Mouse (Mus musculus) midbrain, embryonic 14.5 days (tissue): ENCODE data around the gene Gm47995. TPM values are rescaled to one million over a fixed set of nuclear protein-coding genes. Genes with fewer than 3 reads are reported as not detected.

Source experiments
- ATAC-seq: fragments of 200-750 bp; cut with Nextera tagmentation; 2 replicates; pipeline ENCODE4 v1.8.0; 2017; ENCODE audit warnings: moderate number of reproducible peaks, moderate library complexity; ENCODE audit not compliant: low FRiP score, low TSS enrichment
- DNase-seq: peaks from one replicate; pipeline ENCODE4 v3.0.0-alpha.2; 2015
- H3K27ac ChIP-seq: fragments of 300-500 bp; sonication (generic); replicated peaks from 2 replicates; pipeline ENCODE4 v1.5.1; 2014; ENCODE audit warnings: mild to moderate bottlenecking, low read depth, low read length, moderate library complexity
- H3K27me3 ChIP-seq: fragments of 300-500 bp; sonication (generic); 2 replicates; pipeline ENCODE4 v1.6.1; 2014; ENCODE audit warnings: low read length, control low read depth, mixed read lengths; ENCODE audit not compliant: control insufficient read depth, insufficient read depth
- H3K36me3 ChIP-seq: fragments of 300-500 bp; sonication (generic); 2 replicates; pipeline ENCODE4 v1.6.1; 2014; ENCODE audit warnings: low read length, control low read depth; ENCODE audit not compliant: control insufficient read depth, insufficient read depth
- H3K4me1 ChIP-seq: fragments of 300-500 bp; sonication (generic); 2 replicates; pipeline ENCODE4 v1.6.1; 2014; ENCODE audit warnings: mild to moderate bottlenecking, antibody characterized with exemption, low read length, control low read depth; ENCODE audit not compliant: control insufficient read depth, insufficient read depth
- H3K4me2 ChIP-seq: fragments of 300-500 bp; sonication (generic); 2 replicates; pipeline ENCODE4 v1.6.1; 2014; ENCODE audit warnings: mild to moderate bottlenecking, low read length, moderate library complexity
- H3K4me3 ChIP-seq: fragments of 300-500 bp; sonication (generic); replicated peaks from 2 replicates; pipeline ENCODE4 v1.5.1; 2014; ENCODE audit warnings: low read depth, low read length
- H3K9ac ChIP-seq: fragments of 300-500 bp; sonication (generic); replicated peaks from 2 replicates; pipeline ENCODE4 v1.6.1; 2014; ENCODE audit warnings: mild to moderate bottlenecking, low read length, moderate library complexity
- H3K9me3 ChIP-seq: fragments of 300-500 bp; sonication (generic); 2 replicates; pipeline ENCODE4 v1.6.1; 2016; ENCODE audit warnings: low read length, control low read depth, mixed read lengths; ENCODE audit not compliant: control insufficient read depth
- WGBS: fragments of 180-500 bp; shearing (Covaris S2); extraction: QIAGEN DNeasy Blood & Tissue Kit; methylation state at CpG from one replicate; pipeline ENCODE4 v1.1.7; 2014; 5-methylcytosine and 5-hydroxymethylcytosine counted together
- polyA plus RNA-seq: library from polyadenylated mRNA; unstranded; fragments of >200 nt; fragmentation: Nextera tagmentation; extraction: Ambion mirVana; gene quantifications from 2 replicates; pipeline ENCODE4 v1.2.1, GENCODE M21; 2014

Gene Gm47995
- polyA plus RNA-seq, 1 experiment from 2014 or later: not detected

- H3K4me3 ChIP-seq: no peak overlapping the region
- no peaks in the 10 kb centered on the region for H3K9me3 ChIP-seq
- no peak overlapping the region for H3K4me2 ChIP-seq
- no peak for ATAC-seq
- no peak for DNase-seq
- 95% methylated on average over 2 of the region's 2 CpGs for WGBS
- no peak overlapping the region for H3K9ac ChIP-seq
- no peaks in the 10 kb centered on the region for H3K27me3 ChIP-seq
- no peak overlapping the region for H3K27ac ChIP-seq
- peaks cover 6% of the 10 kb centered on the region; the same call in 1 of the 2 replicates for H3K4me1 ChIP-seq
- H3K36me3 ChIP-seq: no peaks in the 10 kb centered on the region
Measured at GRCm38 (mm10) chr1:151158857-151159510, 39.3 kb upstream of the Gm47995 start.

- ATAC-seq (no peak), DNase-seq (no peak)
- H3K4me2 ChIP-seq: no peak overlapping the region
- H3K9me3 ChIP-seq: no peaks in the 10 kb centered on the region
- no peak overlapping the region for H3K9ac ChIP-seq
- no peak overlapping the region for H3K4me3 ChIP-seq
- WGBS: 31% methylated on average over 8 of the region's 8 CpGs
- no peaks in the 10 kb centered on the region for H3K27me3 ChIP-seq
- no peak overlapping the region for H3K27ac ChIP-seq
- no peaks in the 10 kb centered on the region for H3K36me3 ChIP-seq
- H3K4me1 ChIP-seq: peaks cover 18% of the 10 kb centered on the region
Measured at GRCm38 (mm10) chr1:151166031-151166430, 32.2 kb upstream of the Gm47995 start.

DNA sequence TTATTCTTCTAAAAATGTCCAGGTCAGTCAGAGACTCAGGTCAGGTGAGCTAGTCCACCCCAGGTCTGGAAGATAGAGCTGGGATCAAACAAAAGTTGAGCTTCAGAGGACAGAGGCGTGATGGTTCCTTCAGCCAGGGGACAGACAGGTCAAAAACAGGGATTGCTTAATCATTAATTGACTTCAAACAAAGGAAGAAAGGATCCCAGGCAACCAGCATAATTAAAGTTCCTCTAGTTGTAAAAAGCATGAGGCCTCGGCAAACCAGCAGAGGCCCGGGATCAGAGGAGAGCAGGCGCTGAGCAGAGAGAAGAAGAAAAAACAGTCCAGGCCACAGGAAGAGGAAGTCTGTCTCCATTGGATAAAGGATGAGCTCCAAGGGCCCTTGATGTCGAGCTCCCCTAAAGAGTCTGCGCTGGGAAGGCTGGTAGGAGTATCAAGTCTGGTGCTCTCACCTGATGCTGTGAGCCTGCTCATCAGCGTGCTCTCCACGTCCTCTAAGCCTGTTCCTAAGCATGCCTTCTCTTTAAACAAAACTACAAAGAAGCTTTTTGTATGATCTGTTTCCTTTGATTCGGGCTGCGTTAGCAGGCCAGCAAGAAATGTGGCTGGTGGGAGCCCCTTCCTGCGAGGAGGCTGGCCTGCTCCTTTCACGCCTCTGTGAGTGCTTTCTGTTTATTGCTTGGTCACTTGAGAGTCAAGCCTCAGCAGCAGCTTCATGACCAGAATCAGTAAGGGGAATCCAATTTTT lies 30.8 kb upstream of the Gm47995 start:
- H3K4me1 ChIP-seq: peaks cover 18% of the 10 kb centered on the region
- H3K4me2 ChIP-seq: peak overlapping the region; percentile 13; the same call in 1 of the 2 replicates
- H3K27ac ChIP-seq: peak overlapping the region; percentile 27; the same call in 1 of the 2 replicates
- ATAC-seq (peak; percentile 69), DNase-seq (peak; percentile 71)
- H3K36me3 ChIP-seq: no peaks in the 10 kb centered on the region
- no peaks in the 10 kb centered on the region for H3K9me3 ChIP-seq
- H3K27me3 ChIP-seq: no peaks in the 10 kb centered on the region
- WGBS: 14% methylated on average over 12 of the region's 12 CpGs
- no peak overlapping the region for H3K4me3 ChIP-seq
- H3K9ac ChIP-seq: no peak overlapping the region

DNA sequence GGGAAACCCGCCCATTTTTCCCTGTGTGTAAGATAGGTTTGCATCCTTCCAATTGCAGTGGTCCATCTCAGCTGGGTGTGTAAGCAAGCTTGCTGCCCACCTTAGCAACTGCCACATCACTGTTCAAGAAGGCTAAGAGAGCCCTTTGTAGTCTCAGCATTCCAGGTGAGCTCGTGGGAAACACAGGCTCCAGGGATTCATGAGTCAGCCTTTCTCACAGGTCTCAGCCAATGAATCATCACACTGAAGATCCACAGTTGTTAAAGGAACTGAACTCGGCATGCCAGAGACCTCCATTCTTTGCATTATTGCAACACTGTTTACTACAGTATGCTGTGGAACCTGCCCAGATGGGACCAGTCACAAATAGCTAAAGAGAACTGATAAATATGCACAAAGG lies 29.6 kb upstream of the Gm47995 start:
- no peak overlapping the region for H3K27ac ChIP-seq
- no peaks in the 10 kb centered on the region for H3K27me3 ChIP-seq
- no peak; the same call in 1 of the 2 replicates for ATAC-seq
- no peaks in the 10 kb centered on the region for H3K36me3 ChIP-seq
- no peaks in the 10 kb centered on the region for H3K9me3 ChIP-seq
- H3K4me3 ChIP-seq: no peak overlapping the region
- H3K9ac ChIP-seq: no peak overlapping the region
- 78% methylated on average over 3 of the region's 3 CpGs for WGBS
- peaks cover 18% of the 10 kb centered on the region for H3K4me1 ChIP-seq
- DNase-seq: no peak
- no peak overlapping the region for H3K4me2 ChIP-seq

DNA sequence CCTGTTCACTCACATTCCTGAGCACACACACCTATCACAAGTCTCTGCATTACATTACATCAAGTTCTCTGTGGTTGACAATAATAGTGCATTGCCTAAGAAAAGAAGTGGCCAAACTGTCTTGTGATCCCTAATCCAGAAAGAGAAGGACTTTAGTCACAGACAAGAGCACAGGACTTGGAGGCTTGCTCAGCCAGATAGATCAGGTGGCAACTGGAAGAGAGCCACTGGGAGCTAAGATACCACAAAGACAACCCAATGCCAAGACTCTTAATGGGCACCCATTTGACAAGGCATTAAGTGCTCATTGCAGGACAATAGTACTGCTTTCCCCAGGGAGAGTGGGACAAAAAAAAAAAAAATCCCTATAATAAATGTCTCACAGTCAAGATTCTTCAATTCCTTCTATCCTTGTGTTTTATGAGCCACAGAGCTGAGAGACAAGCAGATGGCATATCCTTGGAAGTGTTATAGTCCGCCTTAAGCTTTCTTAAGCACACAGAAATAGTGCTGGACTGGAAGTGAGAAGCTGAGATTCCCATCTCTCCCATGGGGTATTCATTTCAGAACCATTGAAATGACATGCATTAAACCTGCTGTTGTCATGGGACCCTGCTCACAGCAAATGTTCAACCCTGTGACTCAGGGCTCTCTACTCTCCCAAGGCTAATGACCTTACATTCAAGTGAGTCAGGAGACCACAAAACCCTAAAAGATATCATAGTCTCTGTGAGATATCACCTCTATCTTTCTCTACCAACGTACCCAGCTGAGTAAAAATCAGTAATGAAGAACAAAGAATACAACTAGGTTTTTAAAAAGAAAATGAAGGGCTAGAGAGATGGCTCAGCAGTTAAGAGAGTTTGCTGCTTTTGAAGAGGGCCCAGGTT lies 26.4 kb upstream of the Gm47995 start:
- Histone ChIP-seq H3K9ac (no peak overlapping the region), H3K9me3 (no peaks in the 10 kb centered on the region), H3K27me3 (no peaks in the 10 kb centered on the region), H3K36me3 (no peaks in the 10 kb centered on the region), H3K4me3 (no peak overlapping the region), H3K27ac (no peak overlapping the region), H3K4me1 (peaks cover 14% of the 10 kb centered on the region), H3K4me2 (no peak overlapping the region)
- WGBS: 82% methylated on average over 2 of the region's 2 CpGs
- DNase-seq: no peak
- no peak for ATAC-seq

- H3K4me1 ChIP-seq: peaks cover 10% of the 10 kb centered on the region; the same call in 1 of the 2 replicates
- H3K36me3 ChIP-seq: no peaks in the 10 kb centered on the region
- WGBS: 8% methylated on average over 10 of the region's 10 CpGs
- H3K4me3 ChIP-seq: peak overlapping the region; percentile 13
- H3K27me3 ChIP-seq: no peaks in the 10 kb centered on the region
- peak overlapping the region; percentile 44 for H3K4me2 ChIP-seq
- peak; percentile 83 for ATAC-seq
- no peaks in the 10 kb centered on the region for H3K9me3 ChIP-seq
- peak; percentile 57 for DNase-seq
- H3K9ac ChIP-seq: no peak overlapping the region
- no peak overlapping the region for H3K27ac ChIP-seq
Measured at GRCm38 (mm10) chr1:151177030-151177936, 21.0 kb upstream of the Gm47995 start.

GRCm38 (mm10) chr1:151177937-151178271 lies 20.3 kb upstream of the Gm47995 start:
- Histone ChIP-seq H3K4me1 (peaks cover 10% of the 10 kb centered on the region; the same call in 1 of the 2 replicates), H3K27ac (no peak overlapping the region), H3K9ac (no peak overlapping the region), H3K36me3 (no peaks in the 10 kb centered on the region), H3K9me3 (no peaks in the 10 kb centered on the region), H3K4me2 (peak overlapping the region; percentile 44), H3K4me3 (peak overlapping the region; percentile 13), H3K27me3 (no peaks in the 10 kb centered on the region)
- no peak for DNase-seq
- ATAC-seq: peak; percentile 35
- 4% methylated on average over 4 of the region's 4 CpGs for WGBS
